Mouse (Mus musculus) thymus, adult 2 months (tissue): ENCODE results near the gene Myl12a. TPM values are rescaled to one million over a fixed set of nuclear protein-coding genes. Genes with fewer than 3 reads are reported as not detected.

Source experiments
- DNase-seq: peaks from one replicate; pipeline ENCODE4 v3.0.0; 2021
- H3K27ac ChIP-seq: fragments of 200-500 bp; 2 replicates; pipeline ENCODE4 v1.5.1; 2012; ENCODE audit warnings: low read length, control low read depth; ENCODE audit not compliant: control insufficient read depth, insufficient read depth
- H3K27me3 ChIP-seq: fragments of 200-500 bp; 2 replicates; pipeline ENCODE4 v1.6.1; 2012; ENCODE audit warnings: mild to moderate bottlenecking, low read length, moderate library complexity, mixed read lengths; ENCODE audit not compliant: control insufficient read depth, insufficient read depth
- H3K36me3 ChIP-seq: fragments of 200-500 bp; 2 replicates; pipeline ENCODE4 v1.6.1; 2012; ENCODE audit warnings: mild to moderate bottlenecking, low read length, moderate library complexity; ENCODE audit not compliant: control insufficient read depth, insufficient read depth
- H3K4me1 ChIP-seq: fragments of 200-500 bp; replicated peaks from 2 replicates; pipeline ENCODE4 v1.6.1; 2012; ENCODE audit warnings: low read length; ENCODE audit not compliant: control insufficient read depth, insufficient read depth
- H3K4me3 ChIP-seq: fragments of 200-500 bp; 2 replicates; pipeline ENCODE4 v1.5.1; 2012; ENCODE audit warnings: mild to moderate bottlenecking, low read length, control low read depth, moderate library complexity; ENCODE audit not compliant: control insufficient read depth, insufficient read depth
- CTCF ChIP-seq: fragments of 200-500 bp; IDR thresholded peaks from 2 replicates; pipeline ENCODE4 v1.5.1; 2012; ENCODE audit warnings: mild to moderate bottlenecking, control low read depth, low read length, moderate library complexity, borderline replicate concordance; ENCODE audit not compliant: control insufficient read depth, poor library complexity, insufficient read depth; ENCODE audit errors: extremely low read depth
- POLR2A ChIP-seq: fragments of 200-500 bp; IDR thresholded peaks from 2 replicates; pipeline ENCODE4 v1.6.1; 2012; ENCODE audit warnings: mild to moderate bottlenecking, low read length, control low read depth, moderate library complexity; ENCODE audit not compliant: control insufficient read depth, poor library complexity, insufficient read depth; ENCODE audit errors: extremely low read depth
- WGBS: fragments of 180-500 bp; shearing (Covaris S2); methylation state at CpG from one replicate; pipeline ENCODE4 v1.1.7; 2018; 5-methylcytosine and 5-hydroxymethylcytosine counted together
- polyA plus RNA-seq: library from polyadenylated mRNA; depleted of rRNA; stranded (reverse); fragments of >200 nt; gene quantifications from 2 replicates; pipeline ENCODE4 v1.2.3, GENCODE M21; 2012; rRNA removed

The Myl12a gene
- polyA plus RNA-seq, 1 experiment, result 144 TPM

GRCm38 (mm10) chr17:70951266-70951665, 51.4 kb downstream of the Myl12a start:
- 89% methylated on average over 10 of the region's 10 CpGs for WGBS
- no peak overlapping the region for H3K27ac ChIP-seq
- H3K27me3 ChIP-seq, result no peaks in the 10 kb centered on the region
- no peak overlapping the region for H3K4me3 ChIP-seq
- H3K4me1 ChIP-seq, result no peaks in the 10 kb centered on the region; the same call in 1 of the 2 replicates
- DNase-seq, result no peak
- H3K36me3 ChIP-seq, result no peaks in the 10 kb centered on the region
- no peak for TF ChIP-seq CTCF
- no peak for TF ChIP-seq POLR2A

- no peaks in the 10 kb centered on the region for H3K27me3 ChIP-seq
- no peaks in the 10 kb centered on the region; the same call in 1 of the 2 replicates for H3K4me1 ChIP-seq
- DNase-seq, result no peak
- no peak for TF ChIP-seq CTCF
- no peak for TF ChIP-seq POLR2A
- 95% methylated on average over 7 of the region's 7 CpGs for WGBS
- no peaks in the 10 kb centered on the region for H3K36me3 ChIP-seq
- no peak overlapping the region for H3K27ac ChIP-seq
- no peak overlapping the region for H3K4me3 ChIP-seq
Measured at GRCm38 (mm10) chr17:70949171-70949570, 53.5 kb downstream of the Myl12a start.

GRCm38 (mm10) chr17:70948721-70949120, 54.0 kb downstream of the Myl12a start:
- 93% methylated on average over 8 of the region's 8 CpGs for WGBS

GRCm38 (mm10) chr17:70943779-70944178, 58.9 kb downstream of the Myl12a start:
- no peaks in the 10 kb centered on the region; the same call in 1 of the 2 replicates for H3K4me1 ChIP-seq
- H3K27ac ChIP-seq, result no peak overlapping the region
- TF ChIP-seq CTCF (no peak), POLR2A (no peak)
- WGBS, result 94% methylated on average over 4 of the region's 4 CpGs
- no peaks in the 10 kb centered on the region for H3K36me3 ChIP-seq
- no peaks in the 10 kb centered on the region for H3K27me3 ChIP-seq
- no peak for DNase-seq
- H3K4me3 ChIP-seq, result no peak overlapping the region

More at GRCm38 (mm10) chr17:70948721-70949120, 54.0 kb downstream of the Myl12a start:
- no peak for DNase-seq
- no peak for TF ChIP-seq POLR2A
- TF ChIP-seq CTCF, result no peak
- Histone ChIP-seq H3K4me1 (no peaks in the 10 kb centered on the region; the same call in 1 of the 2 replicates), H3K27me3 (no peaks in the 10 kb centered on the region), H3K27ac (no peak overlapping the region), H3K4me3 (no peak overlapping the region), H3K36me3 (no peaks in the 10 kb centered on the region)

Other genes with a start within 250 kb of the Myl12a start
- gene Tgif1, start 149.3 kb downstream of the Myl12a start, polyA plus RNA-seq, result 44.6 and 45.2 TPM in 2 replicates
- gene Myom1, start 245 bp downstream of the Myl12a start, polyA plus RNA-seq, result 1.9 and 6.8 TPM in 2 replicates
- gene Lpin2, start 179.7 kb upstream of the Myl12a start, polyA plus RNA-seq, result 16.7 and 17.4 TPM in 2 replicates